Mouse (Mus musculus): ENCODE results near the gene Clca4b.
"Not testable (repeated sequence)": the region's sequence is repeated elsewhere in the genome, so short reads cannot be mapped to it uniquely, and the experiment has no call there.

The Clca4b gene

DNA sequence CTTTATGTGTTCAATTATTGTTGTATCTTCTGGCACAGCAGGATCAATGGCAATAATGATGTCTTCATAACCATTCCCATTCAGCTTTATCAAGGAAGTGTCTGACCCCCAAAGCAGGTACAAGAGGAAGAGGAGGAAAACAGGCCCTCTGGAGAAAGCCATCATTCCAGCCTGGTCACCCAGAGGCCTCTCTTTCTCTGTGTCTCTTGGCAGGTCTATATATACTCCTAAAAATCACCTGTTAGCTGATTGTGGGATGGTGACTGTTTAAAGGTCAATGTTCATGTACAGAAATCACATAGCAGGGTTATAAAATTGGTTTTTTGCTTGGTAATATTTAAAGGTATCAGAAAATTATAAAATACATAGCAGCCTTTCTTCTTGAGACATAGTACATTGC is at the start of gene Clca4b:
Clca4b (minus strand) TSS at position 195 of the 400 bp plus-strand sequence.
- no peak for DNase-seq

- no peak for DNase-seq
Observed at GRCm38 (mm10) chr3:144980551-144980950, 48.2 kb upstream of the Clca4b start.

DNA sequence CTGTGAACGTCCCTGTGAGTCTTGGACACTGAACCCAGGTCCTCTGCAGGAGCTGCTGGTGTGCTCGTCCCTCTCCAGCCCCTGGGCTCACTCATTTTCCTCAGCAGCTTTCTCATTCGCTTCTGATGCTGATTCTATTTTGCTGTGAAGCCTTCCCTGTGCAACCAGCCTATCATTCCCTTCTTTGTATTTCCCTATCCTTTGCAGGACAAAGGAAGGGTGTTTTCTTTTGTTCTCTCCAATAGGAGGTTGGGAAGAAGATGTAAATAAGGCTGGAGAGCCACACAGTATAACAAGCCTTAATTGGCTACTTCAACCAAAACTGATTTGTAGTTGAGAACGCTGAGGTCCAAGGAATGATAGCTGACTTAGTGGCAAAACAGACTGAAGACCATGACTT is 45.3 kb upstream of the Clca4b start:
- no peak for DNase-seq

DNA sequence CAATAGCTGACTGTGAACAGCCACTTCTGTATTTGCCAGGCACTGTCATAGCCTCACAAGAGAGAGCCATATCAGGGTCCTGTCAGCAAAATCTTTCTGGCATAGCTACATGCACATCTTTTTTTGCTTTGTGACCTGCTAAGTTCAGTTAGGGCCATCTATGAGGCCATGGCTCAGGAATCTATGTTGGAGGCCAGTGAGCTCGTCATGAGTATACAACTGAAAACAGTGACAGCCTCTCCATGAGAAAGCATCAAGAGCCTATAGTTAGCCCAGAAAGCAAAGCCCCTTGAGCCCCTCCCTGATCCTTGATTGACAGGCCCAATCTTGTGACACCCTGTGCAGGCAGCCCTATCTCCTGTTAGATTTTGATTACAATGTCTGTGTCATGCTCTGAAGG is 43.8 kb upstream of the Clca4b start:
- no peak for DNase-seq

GRCm38 (mm10) chr3:144974945-144975344 is 42.6 kb upstream of the Clca4b start, which contains the start of gene Clca4a:
Gene Clca4a, minus strand, starts transcription at chr3:144975045.
- DNase-seq: no peak

DNA sequence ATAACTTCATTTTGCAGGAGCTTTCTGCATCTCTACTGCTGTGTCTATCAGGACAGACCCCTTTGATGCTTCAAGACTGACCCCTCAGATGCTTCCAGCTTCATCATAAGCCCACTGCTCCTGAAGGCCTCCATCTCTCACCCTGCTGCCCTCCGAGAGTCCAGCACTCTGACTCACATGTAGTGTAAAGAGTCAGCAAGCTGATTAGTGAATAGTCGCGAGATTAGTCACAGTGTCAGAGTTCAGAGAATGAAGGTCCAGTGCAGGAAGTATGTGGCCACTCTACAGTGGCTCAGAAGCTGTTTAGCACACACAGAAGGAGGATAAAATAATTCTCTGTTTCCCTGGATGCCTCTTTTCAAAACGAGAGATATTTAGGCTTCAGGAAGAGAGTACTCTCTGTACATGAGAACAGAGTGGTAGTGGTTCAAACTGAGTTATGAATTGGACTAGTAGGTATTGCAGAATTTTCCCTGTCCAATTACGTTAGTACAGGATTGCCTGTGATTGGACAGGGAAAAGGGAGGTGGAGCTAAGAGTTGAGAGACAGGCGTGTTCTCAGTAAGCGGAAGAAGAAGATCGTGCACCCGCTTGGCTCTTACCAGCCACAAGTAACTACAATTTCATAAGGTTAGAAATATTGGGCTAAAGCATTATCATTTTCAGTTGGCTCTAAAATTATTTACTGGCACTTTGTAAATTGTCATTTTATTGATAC is 39.4 kb upstream of the Clca4b start:
- no peak for DNase-seq

DNA sequence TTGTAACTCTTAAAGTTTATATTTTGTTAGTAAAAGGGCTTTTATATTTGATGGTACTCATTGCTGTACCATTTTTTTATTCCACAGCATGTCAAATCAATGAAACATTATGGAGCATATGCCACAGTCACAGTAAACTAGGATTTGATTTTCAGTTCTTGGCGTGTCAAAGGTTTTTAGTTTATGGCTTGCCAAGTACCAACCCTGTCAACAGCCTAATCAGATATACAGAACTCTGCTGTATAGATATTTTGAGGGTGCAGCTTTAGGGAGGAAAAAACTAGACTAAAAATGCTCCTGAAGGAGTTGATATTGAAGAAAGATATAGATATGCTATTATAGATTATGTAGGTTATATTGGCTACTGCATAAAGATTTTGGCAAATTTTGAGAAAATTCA is 37.4 kb upstream of the Clca4b start:
- DNase-seq: no peak

DNA sequence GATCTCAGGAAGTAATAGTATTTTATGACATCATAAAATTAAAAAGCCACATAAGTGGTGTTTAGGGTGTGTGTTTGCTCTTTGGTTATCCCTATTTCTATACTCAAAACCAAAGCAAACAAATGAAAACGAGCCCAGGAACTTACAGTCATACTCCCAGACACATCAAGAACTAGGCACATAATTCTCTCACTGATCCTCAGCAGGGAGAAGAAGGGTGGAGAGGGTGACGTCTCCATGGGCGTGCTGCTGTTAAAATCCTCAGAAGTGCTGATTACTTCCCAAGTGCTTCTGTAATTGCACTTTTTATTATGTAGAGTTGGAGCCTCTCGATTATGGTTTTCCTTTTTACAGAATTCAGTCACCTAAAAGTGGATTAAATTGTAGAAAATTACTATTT is 33.7 kb upstream of the Clca4b start:
- no peak for DNase-seq

- DNase-seq: no peak
Observed at GRCm38 (mm10) chr3:144950829-144951228, 18.5 kb upstream of the Clca4b start.

GRCm38 (mm10) chr3:144947376-144947775 is 15.0 kb upstream of the Clca4b start:
- not testable (repeated sequence) for DNase-seq

DNA sequence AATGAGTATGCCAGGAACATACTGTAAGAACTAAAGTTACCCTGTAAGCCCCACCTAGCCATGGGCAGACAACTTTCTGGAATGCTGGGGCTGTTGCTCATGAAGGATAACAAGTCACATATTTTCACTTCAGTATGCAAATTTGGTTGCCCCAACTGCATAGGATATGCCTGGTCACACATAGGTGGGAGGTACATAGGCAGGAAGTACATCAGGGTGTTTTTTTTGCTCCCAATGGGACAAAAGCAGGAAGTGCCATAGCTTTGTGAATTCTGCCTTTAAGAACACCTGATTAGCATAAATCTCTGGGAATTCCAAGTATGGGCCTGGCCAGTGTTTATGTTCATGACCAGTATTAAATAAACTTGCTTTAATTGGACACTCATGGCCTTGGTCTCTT is 1.3 kb upstream of the Clca4b start:
- DNase-seq: not testable (repeated sequence)

GRCm38 (mm10) chr3:144933011-144933491 is 722 bp upstream of the Clca4b start:
- DNase-seq: no peak

GRCm38 (mm10) chr3:144914014-144914413 is 18.3 kb downstream of the Clca4b start:
- DNase-seq: no peak

DNA sequence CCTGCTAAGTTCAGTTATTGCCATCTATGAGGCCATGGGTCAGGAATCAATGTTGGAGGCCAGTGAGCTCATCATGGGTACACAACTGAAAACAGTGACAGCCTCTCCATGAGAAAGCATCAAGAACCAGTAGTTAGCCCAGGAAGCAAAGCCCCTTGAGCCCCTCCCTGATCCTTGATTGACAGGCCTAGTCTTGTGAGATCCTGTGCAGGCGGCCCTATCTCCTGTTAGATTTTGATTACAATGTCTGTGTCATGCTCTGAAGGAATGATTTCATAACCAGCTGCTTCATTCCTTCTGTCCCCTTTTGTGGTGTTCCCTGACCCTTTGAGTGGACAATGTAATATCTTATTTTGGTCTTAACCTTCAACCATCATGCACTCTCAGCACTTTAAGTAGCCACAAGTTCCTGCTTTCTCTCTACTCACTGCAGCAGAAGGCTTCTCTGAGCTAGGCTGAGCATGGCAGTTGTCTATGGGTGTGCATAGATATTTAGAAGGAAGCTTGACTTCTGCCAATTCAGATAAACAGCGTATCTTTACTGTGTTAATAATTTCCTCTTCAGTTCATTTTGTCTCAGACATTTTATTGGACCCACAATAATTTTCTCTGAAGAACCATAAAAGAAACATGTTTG is 35.2 kb downstream of the Clca4b start:
- no peak for DNase-seq

DNA sequence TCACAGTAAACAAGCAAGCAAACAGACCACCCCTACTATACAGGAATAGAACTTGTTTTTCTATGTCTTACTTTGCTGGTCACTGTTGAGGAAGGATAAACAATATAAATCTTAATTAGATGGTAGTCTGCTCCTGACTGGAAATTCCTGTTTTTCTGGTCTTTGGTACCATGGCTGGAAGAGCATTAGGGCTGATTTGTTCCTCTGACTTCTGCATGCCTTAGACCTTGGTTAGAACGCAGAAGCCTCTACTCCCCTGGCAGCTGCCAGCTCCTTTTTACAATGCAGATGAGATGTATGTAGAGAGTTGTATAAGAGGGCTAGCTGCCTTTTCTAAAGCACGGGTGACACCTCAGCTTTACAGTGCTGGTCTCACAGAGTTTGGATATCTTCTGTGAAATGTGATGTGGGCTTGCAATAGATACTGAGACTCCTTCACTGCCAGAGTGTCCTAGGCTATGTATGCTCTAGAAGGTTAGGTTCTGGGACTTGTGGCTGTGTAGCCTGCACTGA is 42.0 kb downstream of the Clca4b start:
- no peak for DNase-seq

GRCm38 (mm10) chr3:144886957-144887356 is 45.4 kb downstream of the Clca4b start:
- no peak for DNase-seq

DNA sequence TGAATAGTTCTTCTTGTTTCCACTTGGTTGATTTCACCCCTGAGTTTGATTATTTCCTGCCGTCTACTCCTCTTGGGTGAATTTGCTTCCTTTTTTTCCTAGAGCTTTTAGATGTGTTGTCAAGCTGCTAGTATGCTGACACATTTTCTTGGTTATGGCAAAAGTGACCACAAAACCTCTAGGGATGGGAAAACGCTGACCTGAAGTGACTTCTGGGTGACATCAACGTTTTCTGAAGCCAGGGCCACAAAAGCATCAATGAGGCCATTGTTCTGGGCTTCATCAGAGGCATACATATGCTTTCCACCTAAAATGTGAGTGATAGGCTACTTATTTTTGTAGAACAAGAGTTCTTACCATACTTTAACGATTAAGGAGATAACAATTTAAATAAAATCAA is 60.3 kb downstream of the Clca4b start:
- not testable (repeated sequence) for DNase-seq
